Mouse (Mus musculus) embryo, embryonic 10 days (tissue): Measurements from ENCODE around the gene Vmn1r202.
"Not testable (repeated sequence)": the region's sequence is repeated elsewhere in the genome, so short reads cannot be mapped to it uniquely, and the experiment has no call there.

ENCODE experiments used
- DNase-seq: peaks from one replicate; pipeline ENCODE4 v3.0.0-alpha.2; 2015; ENCODE audit warnings: low spot score

Gene Vmn1r202

DNA sequence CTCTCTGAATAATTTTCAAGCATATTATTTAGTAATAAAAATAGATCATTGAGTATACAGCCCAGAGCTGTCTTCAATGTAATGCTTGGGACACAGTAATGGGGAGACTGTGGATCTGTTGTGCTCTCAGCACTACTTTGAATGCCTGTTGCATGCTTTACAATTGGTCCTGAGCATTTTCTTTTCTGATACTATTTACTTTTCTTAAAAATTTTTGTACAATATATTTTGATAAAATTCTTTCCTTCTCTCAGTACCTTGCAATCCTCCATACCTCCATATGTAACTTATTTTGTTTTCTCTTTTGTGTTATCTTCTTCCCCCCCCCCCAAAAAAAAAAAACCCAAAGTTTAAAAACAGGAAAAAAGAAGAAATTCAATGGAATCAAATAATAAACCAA, at the start of gene Vmn1r202:
Gene Vmn1r202, minus strand, starts transcription at position 101 of the 400 bp plus-strand sequence.
- no peak for DNase-seq

GRCm38 (mm10) chr13:22552898-22553297, 47.7 kb upstream of the Vmn1r202 start, which contains the start of gene Vmn1r204:
TSS of gene Vmn1r204 (plus strand) at chr13:22553198.
- DNase-seq = not testable (repeated sequence)

DNA sequence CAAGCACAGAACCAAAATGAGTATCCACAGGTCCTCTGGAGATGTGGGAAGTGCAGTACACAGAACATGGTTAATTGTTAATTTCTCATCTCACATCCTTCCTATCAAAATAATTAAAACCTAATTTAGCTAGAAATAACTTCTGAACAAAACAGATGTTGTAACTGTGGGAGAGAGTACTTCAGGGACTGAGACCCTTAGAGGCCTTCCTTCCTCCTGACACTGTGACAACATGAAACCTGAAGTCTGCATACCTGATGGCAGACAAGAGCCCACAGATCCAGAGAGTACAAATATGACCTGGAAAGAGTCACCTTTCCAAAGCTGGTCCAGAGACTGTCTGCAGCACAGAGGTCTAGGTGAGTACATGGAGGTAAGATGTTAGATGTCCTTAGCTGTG, 12.6 kb upstream of the Vmn1r202 start, which contains the start of gene Vmn1r203:
Gene Vmn1r203, plus strand, starts transcription at position 301 of the 400 bp plus-strand sequence.
- DNase-seq = no peak

GRCm38 (mm10) chr13:22502431-22502830, 2.8 kb downstream of the Vmn1r202 start:
- no peak for DNase-seq

GRCm38 (mm10) chr13:22471623-22472022, 33.6 kb downstream of the Vmn1r202 start, which contains the start of gene Vmn1r201:
TSS of gene Vmn1r201 (plus strand) at chr13:22471923.
- no peak for DNase-seq

- no peak for DNase-seq
Measured at GRCm38 (mm10) chr13:22455145-22455544, 50.0 kb downstream of the Vmn1r202 start.
